Mouse (Mus musculus): Measurements from ENCODE around the gene Ino80. TPM values are rescaled to one million over a fixed set of nuclear protein-coding genes. Genes with fewer than 3 reads are reported as not detected.

Ino80 gene
- polyA plus RNA-seq, 1 experiment from 2014 or later: 3.5 TPM

- Histone ChIP-seq H3K36me3 (no peaks in the 10 kb centered on the region), H3K27ac (no peak overlapping the region), H3K4me3 (no peak overlapping the region), H3K9ac (no peak overlapping the region), H3K9me3 (no peaks in the 10 kb centered on the region), H3K4me2 (replicated peaks) (no peak overlapping the region), H3K27me3 (replicated peaks) (no peaks in the 10 kb centered on the region), H3K4me1 (no peaks in the 10 kb centered on the region)
- WGBS: 91% methylated on average over 2 of the region's 2 CpGs
- ATAC-seq (ENCODE audit: low FRiP score, low read depth): no peak
These were observed 18.6 kb upstream of the Ino80 start for GRCm38 (mm10) chr2:119496082-119496481.

GRCm38 (mm10) chr2:119491953-119492352 is 14.5 kb upstream of the Ino80 start:
- H3K36me3 ChIP-seq: no peaks in the 10 kb centered on the region
- no peak overlapping the region for H3K4me3 ChIP-seq
- no peak overlapping the region for H3K9ac ChIP-seq
- H3K27me3 ChIP-seq (replicated peaks): no peaks in the 10 kb centered on the region
- WGBS: 66% methylated on average over 5 of the region's 5 CpGs
- no peak for ATAC-seq (ENCODE audit: low FRiP score, low read depth)
- no peaks in the 10 kb centered on the region for H3K9me3 ChIP-seq
- H3K4me2 ChIP-seq (replicated peaks): no peak overlapping the region
- H3K27ac ChIP-seq: no peak overlapping the region
- no peaks in the 10 kb centered on the region for H3K4me1 ChIP-seq

GRCm38 (mm10) chr2:119486488-119486887 is 9.0 kb upstream of the Ino80 start:
- Histone ChIP-seq H3K36me3 (no peaks in the 10 kb centered on the region), H3K9me3 (no peaks in the 10 kb centered on the region), H3K4me3 (no peak overlapping the region), H3K4me2 (replicated peaks) (no peak overlapping the region), H3K27ac (no peak overlapping the region), H3K9ac (no peak overlapping the region), H3K4me1 (no peaks in the 10 kb centered on the region), H3K27me3 (replicated peaks) (no peaks in the 10 kb centered on the region)
- WGBS: 3% methylated on average over 4 of the region's 4 CpGs
- no peak for ATAC-seq (ENCODE audit: low FRiP score, low read depth)

GRCm38 (mm10) chr2:119482307-119482706 is 4.8 kb upstream of the Ino80 start:
- H3K4me2 ChIP-seq (replicated peaks): no peak overlapping the region
- H3K36me3 ChIP-seq: no peaks in the 10 kb centered on the region
- no peaks in the 10 kb centered on the region for H3K27me3 ChIP-seq (replicated peaks)
- H3K4me1 ChIP-seq: no peaks in the 10 kb centered on the region; the same call in 1 of the 2 replicates
- 96% methylated on average over 1 of the region's 1 CpGs for WGBS
- no peak overlapping the region for H3K9ac ChIP-seq
- H3K4me3 ChIP-seq: no peak overlapping the region
- no peaks in the 10 kb centered on the region for H3K9me3 ChIP-seq
- no peak for ATAC-seq (ENCODE audit: low FRiP score, low read depth)
- H3K27ac ChIP-seq: no peak overlapping the region

- Histone ChIP-seq H3K9me3 (no peaks in the 10 kb centered on the region), H3K4me3 (peak overlapping the region; percentile 93), H3K27me3 (replicated peaks) (no peaks in the 10 kb centered on the region), H3K4me1 (peaks cover 14% of the 10 kb centered on the region; the same call in 1 of the 2 replicates), H3K4me2 (replicated peaks) (peak overlapping the region; percentile 78), H3K27ac (peak overlapping the region; percentile 62; the same call in 1 of the 2 replicates), H3K9ac (peak overlapping the region; percentile 98), H3K36me3 (no peaks in the 10 kb centered on the region)
- WGBS: 20% methylated on average over 9 of the region's 9 CpGs
- peak; percentile 30; the same call in 1 of the 2 replicates for ATAC-seq (ENCODE audit: low FRiP score, low read depth)
These were observed 886 bp upstream of the Ino80 start for GRCm38 (mm10) chr2:119478397-119478749.

- peak; percentile 80 for ATAC-seq (ENCODE audit: low FRiP score, low read depth)
- WGBS: under 1% methylated on average over 41 of the region's 44 CpGs
These were observed 681 bp downstream of the Ino80 start for GRCm38 (mm10) chr2:119476621-119477391.

GRCm38 (mm10) chr2:119476166-119476565 is 1.3 kb downstream of the Ino80 start:
- Histone ChIP-seq H3K27ac (no peak overlapping the region), H3K4me3 (peak overlapping the region; percentile 93)
- ATAC-seq (ENCODE audit: low FRiP score, low read depth): no peak

More at GRCm38 (mm10) chr2:119476621-119477391, 681 bp downstream of the Ino80 start:
- Histone ChIP-seq H3K9me3 (no peaks in the 10 kb centered on the region), H3K9ac (peak overlapping the region; percentile 98), H3K4me1 (peaks cover 14% of the 10 kb centered on the region; the same call in 1 of the 2 replicates), H3K4me3 (peak overlapping the region; percentile 93), H3K36me3 (no peaks in the 10 kb centered on the region), H3K27ac (peak overlapping the region; percentile 94), H3K27me3 (replicated peaks) (no peaks in the 10 kb centered on the region), H3K4me2 (replicated peaks) (peak overlapping the region; percentile 78)

GRCm38 (mm10) chr2:119463945-119464344 is 13.5 kb downstream of the Ino80 start:
- Histone ChIP-seq H3K27ac (no peak overlapping the region), H3K9ac (no peak overlapping the region), H3K4me1 (no peaks in the 10 kb centered on the region), H3K27me3 (replicated peaks) (no peaks in the 10 kb centered on the region), H3K36me3 (peaks cover 4% of the 10 kb centered on the region; the same call in 1 of the 2 replicates), H3K4me3 (no peak overlapping the region), H3K9me3 (no peaks in the 10 kb centered on the region), H3K4me2 (replicated peaks) (no peak overlapping the region)
- WGBS: 56% methylated on average over 4 of the region's 4 CpGs
- ATAC-seq (ENCODE audit: low FRiP score, low read depth): no peak

More at GRCm38 (mm10) chr2:119476166-119476565, 1.3 kb downstream of the Ino80 start:
- 29% methylated on average over 7 of the region's 7 CpGs for WGBS
- no peaks in the 10 kb centered on the region for H3K36me3 ChIP-seq
- no peaks in the 10 kb centered on the region for H3K9me3 ChIP-seq
- peak overlapping the region; percentile 98; the same call in 1 of the 2 replicates for H3K9ac ChIP-seq
- no peaks in the 10 kb centered on the region for H3K27me3 ChIP-seq (replicated peaks)
- peaks cover 14% of the 10 kb centered on the region; the same call in 1 of the 2 replicates for H3K4me1 ChIP-seq
- H3K4me2 ChIP-seq (replicated peaks): peak overlapping the region; percentile 78

- H3K9ac ChIP-seq: no peak overlapping the region
- H3K36me3 ChIP-seq: peaks cover 5% of the 10 kb centered on the region; the same call in 1 of the 2 replicates
- ATAC-seq (ENCODE audit: low FRiP score, low read depth): no peak
- no peak overlapping the region for H3K4me2 ChIP-seq (replicated peaks)
- H3K27me3 ChIP-seq (replicated peaks): no peaks in the 10 kb centered on the region
- 96% methylated on average over 5 of the region's 5 CpGs for WGBS
- no peak overlapping the region for H3K4me3 ChIP-seq
- H3K27ac ChIP-seq: no peak overlapping the region
- no peaks in the 10 kb centered on the region for H3K4me1 ChIP-seq
- no peaks in the 10 kb centered on the region for H3K9me3 ChIP-seq
These were observed 14.2 kb downstream of the Ino80 start for GRCm38 (mm10) chr2:119463114-119463775.

GRCm38 (mm10) chr2:119461028-119461427 is 16.5 kb downstream of the Ino80 start:
- Histone ChIP-seq H3K4me1 (no peaks in the 10 kb centered on the region), H3K27ac (no peak overlapping the region), H3K9me3 (no peaks in the 10 kb centered on the region), H3K4me3 (no peak overlapping the region), H3K4me2 (replicated peaks) (no peak overlapping the region), H3K9ac (no peak overlapping the region), H3K36me3 (peaks cover 13% of the 10 kb centered on the region), H3K27me3 (replicated peaks) (no peaks in the 10 kb centered on the region)
- no peak for ATAC-seq (ENCODE audit: low FRiP score, low read depth)
- 97% methylated on average over 3 of the region's 3 CpGs for WGBS

GRCm38 (mm10) chr2:119454558-119454957 is 22.9 kb downstream of the Ino80 start:
- Histone ChIP-seq H3K27me3 (replicated peaks) (no peaks in the 10 kb centered on the region), H3K4me2 (replicated peaks) (no peak overlapping the region), H3K4me3 (no peak overlapping the region), H3K27ac (no peak overlapping the region), H3K36me3 (peaks cover 46% of the 10 kb centered on the region), H3K4me1 (no peaks in the 10 kb centered on the region), H3K9me3 (no peaks in the 10 kb centered on the region), H3K9ac (no peak overlapping the region)
- 94% methylated on average over 3 of the region's 3 CpGs for WGBS
- no peak for ATAC-seq (ENCODE audit: low FRiP score, low read depth)

GRCm38 (mm10) chr2:119436988-119437387 is 40.5 kb downstream of the Ino80 start:
- no peaks in the 10 kb centered on the region for H3K9me3 ChIP-seq
- H3K36me3 ChIP-seq: peaks cover 32% of the 10 kb centered on the region
- ATAC-seq (ENCODE audit: low FRiP score, low read depth): no peak
- H3K9ac ChIP-seq: no peak overlapping the region
- no peak overlapping the region for H3K27ac ChIP-seq
- WGBS: 93% methylated on average over 1 of the region's 1 CpGs
- H3K4me2 ChIP-seq (replicated peaks): no peak overlapping the region
- no peak overlapping the region for H3K4me3 ChIP-seq
- H3K27me3 ChIP-seq (replicated peaks): no peaks in the 10 kb centered on the region
- no peaks in the 10 kb centered on the region for H3K4me1 ChIP-seq
